Mouse (Mus musculus) erythroblast, embryonic 14.5 days (primary cell): ENCODE results near the gene Fbxl16.

Source experiments
- GATA1 ChIP-seq: IDR thresholded peaks from 2 replicates; pipeline ENCODE4 v1.6.1; 2012; ENCODE audit warnings: low read length, inconsistent platforms, mixed read lengths
- TAL1 ChIP-seq: IDR thresholded peaks from 3 replicates; pipeline ENCODE4 v1.6.1; 2012; ENCODE audit warnings: low read length, inconsistent platforms, mixed read lengths

GRCm38 (mm10) chr17:25808028-25808427 is 857 bp upstream of the Fbxl16 start:
- no peak for TF ChIP-seq GATA1
- no peak for TF ChIP-seq TAL1
